Mouse (Mus musculus): Measurements from ENCODE around the gene Olfr223. TPM values are rescaled to one million over a fixed set of nuclear protein-coding genes. Genes with fewer than 3 reads are reported as not detected.
"Not testable (repeated sequence)": the region's sequence is repeated elsewhere in the genome, so short reads cannot be mapped to it uniquely, and the experiment has no call there.

Olfr223 gene
- total RNA-seq (2015), result not detected in 2 replicates
- not detected in 2 replicates for total RNA-seq (2017)

GRCm38 (mm10) chr11:59593189-59593588 lies at the start of gene Olfr223:
Gene Olfr223, minus strand, starts transcription at chr11:59593289.
- no peak for ATAC-seq (ENCODE audit: poor library complexity, severe bottlenecking)

GRCm38 (mm10) chr11:59642420-59642819 lies 49.3 kb upstream of the Olfr223 start:
- no peak for ATAC-seq (ENCODE audit: poor library complexity, severe bottlenecking)

- no peak for ATAC-seq (ENCODE audit: poor library complexity, severe bottlenecking)
Measured at GRCm38 (mm10) chr11:59641227-59641626, 48.1 kb upstream of the Olfr223 start.

- no peak for ATAC-seq (ENCODE audit: poor library complexity, severe bottlenecking)
Measured at GRCm38 (mm10) chr11:59639957-59640643, 47.0 kb upstream of the Olfr223 start.

- ATAC-seq (ENCODE audit: poor library complexity, severe bottlenecking), result peak; percentile 95
Measured at GRCm38 (mm10) chr11:59636695-59637414, 43.8 kb upstream of the Olfr223 start.

- ATAC-seq (ENCODE audit: poor library complexity, severe bottlenecking), result no peak
Measured at GRCm38 (mm10) chr11:59635821-59636694, 43.0 kb upstream of the Olfr223 start.

- ATAC-seq (ENCODE audit: poor library complexity, severe bottlenecking), result no peak
Measured at GRCm38 (mm10) chr11:59635251-59635795, 42.2 kb upstream of the Olfr223 start.

GRCm38 (mm10) chr11:59634001-59634660 lies 41.0 kb upstream of the Olfr223 start:
- no peak for ATAC-seq (ENCODE audit: poor library complexity, severe bottlenecking)

GRCm38 (mm10) chr11:59633037-59633436 lies 39.9 kb upstream of the Olfr223 start:
- peak; percentile 74 for ATAC-seq (ENCODE audit: poor library complexity, severe bottlenecking)

GRCm38 (mm10) chr11:59631980-59632379 lies 38.9 kb upstream of the Olfr223 start:
- ATAC-seq (ENCODE audit: poor library complexity, severe bottlenecking), result no peak

GRCm38 (mm10) chr11:59629871-59630270 lies 36.8 kb upstream of the Olfr223 start:
- no peak for ATAC-seq (ENCODE audit: poor library complexity, severe bottlenecking)

- no peak for ATAC-seq (ENCODE audit: poor library complexity, severe bottlenecking)
Measured at GRCm38 (mm10) chr11:59628177-59628576, 35.1 kb upstream of the Olfr223 start.

- ATAC-seq (ENCODE audit: poor library complexity, severe bottlenecking), result no peak
Measured at GRCm38 (mm10) chr11:59626192-59626591, 33.1 kb upstream of the Olfr223 start.

GRCm38 (mm10) chr11:59624017-59624630 lies 31.0 kb upstream of the Olfr223 start:
- peak; percentile 90 for ATAC-seq (ENCODE audit: poor library complexity, severe bottlenecking)

GRCm38 (mm10) chr11:59622214-59622613 lies 29.1 kb upstream of the Olfr223 start:
- no peak for ATAC-seq (ENCODE audit: poor library complexity, severe bottlenecking)

GRCm38 (mm10) chr11:59616986-59617385 lies 23.9 kb upstream of the Olfr223 start:
- ATAC-seq (ENCODE audit: poor library complexity, severe bottlenecking), result not testable (repeated sequence)

- no peak for ATAC-seq (ENCODE audit: poor library complexity, severe bottlenecking)
Measured at GRCm38 (mm10) chr11:59614120-59614519, 21.0 kb upstream of the Olfr223 start.

GRCm38 (mm10) chr11:59611646-59612045 lies 18.6 kb upstream of the Olfr223 start:
- no peak for ATAC-seq (ENCODE audit: poor library complexity, severe bottlenecking)

- no peak for ATAC-seq (ENCODE audit: poor library complexity, severe bottlenecking)
Measured at GRCm38 (mm10) chr11:59602287-59602686, 9.2 kb upstream of the Olfr223 start.

GRCm38 (mm10) chr11:59600872-59601271 lies 7.8 kb upstream of the Olfr223 start:
- ATAC-seq (ENCODE audit: poor library complexity, severe bottlenecking), result no peak
